ENCODE assay signal across 8 mouse cellular contexts in the genomic region with DNA sequence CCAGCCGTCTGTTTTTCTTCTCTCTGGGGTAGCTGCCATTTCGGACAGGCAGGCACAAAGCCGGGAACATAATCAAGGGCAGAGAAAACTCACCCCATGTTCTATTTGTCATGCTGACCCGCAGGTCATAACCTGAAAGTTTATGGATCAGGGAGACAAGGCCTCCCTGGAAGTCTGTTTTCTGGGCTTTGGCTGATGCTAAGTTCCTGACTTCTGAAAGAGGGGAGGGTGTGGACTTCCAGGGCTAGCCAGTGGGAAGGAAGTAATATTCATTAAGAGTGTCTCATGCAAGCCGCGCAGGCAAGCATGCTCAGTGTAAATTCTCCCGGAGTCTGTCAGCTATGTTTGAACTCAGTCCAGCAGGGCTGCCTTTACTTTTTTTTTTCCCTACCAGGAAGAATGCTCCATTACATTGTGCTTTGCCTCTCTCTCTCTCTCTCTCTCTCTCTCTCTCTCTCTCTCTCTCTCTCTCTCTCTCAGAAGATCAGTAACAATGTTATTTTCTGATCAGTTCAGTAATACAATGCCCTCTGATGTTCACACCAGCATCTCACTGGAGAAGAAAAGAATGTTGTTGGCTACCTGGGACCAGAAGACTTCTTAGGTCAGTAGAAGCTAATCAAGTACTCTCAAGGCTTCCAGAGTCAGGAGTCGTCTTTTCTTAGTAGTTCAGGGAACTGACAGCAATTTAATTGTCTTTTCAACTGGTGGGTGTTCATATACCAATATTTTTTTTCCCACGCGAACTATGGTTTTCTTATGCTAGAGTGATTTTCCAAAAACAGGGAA.
DNase-seq lines count a peak whose midpoint lies in the region; ATAC-seq and TF ChIP-seq lines count a peak whose summit lies in the region.

No protein-coding gene starts in this region.

- no peaks in the 10 kb centered on the region for H3K4me1 ChIP-seq in lung, postnatal 0 days (ENCODE audit: insufficient read depth, low read depth, low read length)
- H3K4me1 ChIP-seq in cerebellum, adult 2 months (ENCODE audit: control insufficient read depth, insufficient read depth, low read length), result no peaks in the 10 kb centered on the region

- peak; percentile 56 for TF ChIP-seq EP300 in lung, postnatal 0 days (IDR thresholded peaks at IDR 0.05)

- DNase-seq in Muller cell, postnatal 12 days (ENCODE audit: inconsistent ontology term), result peak; percentile 83
- peak; percentile 90 for DNase-seq in embryo, embryonic 10.5 days (ENCODE audit: low spot score)
- DNase-seq in heart, adult 11 months, result peak; percentile 98
- peak; percentile 48 for DNase-seq in kidney, adult 11 months
- DNase-seq in lung, postnatal 0 days (ENCODE audit: low spot score), result peak; percentile 85
- peak; percentile 25 for DNase-seq in retina, postnatal 1 day
- no peak for DNase-seq in cerebellum, adult 2 months

- no peaks in the 10 kb centered on the region for H3K9me3 ChIP-seq in lung, postnatal 0 days (ENCODE audit: low read length)

- H3K9ac ChIP-seq in lung, postnatal 0 days (replicated peaks; ENCODE audit: low read depth), result no peak overlapping the region

- TF ChIP-seq CTCF in lung, postnatal 0 days (IDR thresholded peaks at IDR 0.05), result no peak
- no peak for TF ChIP-seq CTCF in cerebellum, adult 2 months (IDR thresholded peaks at IDR 0.05; ENCODE audit: borderline replicate concordance, insufficient read depth, low read depth, low read length)

- H3K4me2 ChIP-seq in lung, postnatal 0 days (replicated peaks; ENCODE audit: low read depth, low read length), result no peak overlapping the region

- no peak for TF ChIP-seq POLR2A in cerebellum, adult 2 months (IDR thresholded peaks at IDR 0.05; ENCODE audit: borderline replicate concordance, insufficient read depth, low read length)

- H3K27me3 ChIP-seq in lung, postnatal 0 days (replicated peaks; ENCODE audit: insufficient read depth, low read length), result no peaks in the 10 kb centered on the region
- no peaks in the 10 kb centered on the region; the same call in 1 of the 2 replicates for H3K27me3 ChIP-seq in cerebellum, adult 2 months (ENCODE audit: control insufficient read depth, insufficient read depth, low read length)

- no peaks in the 10 kb centered on the region for H3K36me3 ChIP-seq in lung, postnatal 0 days (ENCODE audit: insufficient read depth, low read length)

- 24% methylated on average over 10 of the region's 10 CpGs for WGBS in lung, postnatal 0 days
- WGBS in cerebellum, adult 2 months, result 20% methylated on average over 10 of the region's 10 CpGs

- ATAC-seq in lung, postnatal 0 days, result peak; percentile 77
- ATAC-seq in activated CD4-positive, CD25-positive, alpha-beta regulatory T cell, adult 4 months, result no peak

- H3K27ac ChIP-seq in lung, postnatal 0 days (ENCODE audit: low read length), result no peak overlapping the region
- H3K27ac ChIP-seq in cerebellum, adult 2 months (ENCODE audit: insufficient read depth, low read length), result no peak overlapping the region

- no peak overlapping the region for H3K4me3 ChIP-seq in lung, postnatal 0 days (ENCODE audit: low read depth, low read length)
- H3K4me3 ChIP-seq in cerebellum, adult 2 months (replicated peaks; ENCODE audit: insufficient read depth, low read depth, low read length), result no peak overlapping the region

Comparison
In these comparisons a context has a peak if more than half of its experiments do, and no peak if none do; other contexts are left out.
1. DNase-seq: peak in Muller cell, postnatal 12 days (single experiment), embryo, embryonic 10.5 days (single experiment), heart, adult 11 months (single experiment), kidney, adult 11 months (single experiment), lung, postnatal 0 days (single experiment) and retina, postnatal 1 day (single experiment); none in cerebellum, adult 2 months (0 of 2).